Mouse (Mus musculus): ENCODE measurements around the gene Scgb1c1. TPM values are rescaled to one million over a fixed set of nuclear protein-coding genes. Genes with fewer than 3 reads are reported as not detected.
A peak's percentile ranks its signal among the peaks of the same experiment; 100 is the strongest.

Gene Scgb1c1
- polyA plus RNA-seq, 1 experiment from 2014 or later, result not detected

DNA sequence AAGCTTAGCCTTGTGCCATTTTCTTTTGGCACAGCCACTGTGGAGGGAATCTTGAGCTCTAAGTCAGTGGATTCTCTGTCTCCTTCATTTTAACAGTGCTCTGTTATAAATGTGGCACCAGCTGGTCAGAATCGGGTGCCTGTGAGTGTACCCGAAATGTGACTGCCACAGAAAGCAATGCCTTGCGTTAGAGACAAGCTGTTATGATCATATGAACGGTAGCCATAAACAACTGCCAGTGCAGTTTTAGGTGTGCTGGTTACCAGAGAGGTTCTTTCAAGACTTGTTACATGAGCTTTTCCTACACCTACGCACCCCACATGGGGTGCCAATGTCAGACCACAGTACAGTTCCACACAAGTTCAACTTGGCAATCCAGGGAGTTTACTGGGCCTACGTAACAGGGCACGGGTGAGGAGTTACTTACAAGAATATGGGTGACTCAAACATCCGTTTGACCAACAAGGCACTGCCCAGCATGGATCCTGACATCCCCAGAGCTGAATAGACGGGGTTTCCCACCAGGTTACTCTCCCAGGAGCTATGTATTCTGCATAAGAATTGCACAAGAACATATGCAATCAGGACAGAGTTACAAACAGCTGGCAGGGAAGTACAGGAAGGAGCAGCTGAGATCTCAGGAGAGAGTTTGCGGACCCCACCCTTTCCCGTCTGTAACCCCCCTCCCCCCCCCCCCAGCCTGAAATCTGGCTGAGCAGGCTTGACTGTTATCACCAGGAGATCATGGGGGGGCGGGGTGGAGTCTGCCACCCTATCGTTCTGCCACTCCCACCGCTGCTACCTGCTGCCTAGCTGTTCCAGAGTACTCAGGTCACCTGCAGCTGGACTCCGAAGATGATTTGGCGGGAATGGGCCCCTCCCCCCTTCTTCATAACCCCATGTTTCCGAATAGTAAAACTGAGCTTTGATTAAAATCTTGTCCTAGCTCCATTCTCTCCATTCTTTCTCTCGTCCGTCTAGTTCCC lies 4.3 kb upstream of the Scgb1c1 start:
- H3K27ac ChIP-seq (ENCODE audit: low read length), result no peak overlapping the region
- H3K4me2 ChIP-seq (replicated peaks; ENCODE audit: low read depth, low read length), result no peak overlapping the region
- H3K27me3 ChIP-seq (ENCODE audit: insufficient read depth, low read length), result peaks cover 10% of the 10 kb centered on the region; the same call in 1 of the 2 replicates
- no peak overlapping the region for H3K9ac ChIP-seq (replicated peaks; ENCODE audit: low read length)
- ATAC-seq (ENCODE audit: low FRiP score, low TSS enrichment), result no peak
- WGBS, result 39% methylated on average over 19 of the region's 19 CpGs
- H3K9me3 ChIP-seq (ENCODE audit: low read length), result no peaks in the 10 kb centered on the region
- H3K4me1 ChIP-seq (ENCODE audit: insufficient read depth, low read length), result 0 out of 2 replicates have a peak, but pooled peaks cover 2% of the 10 kb centered on the region
- no peaks in the 10 kb centered on the region for H3K36me3 ChIP-seq (ENCODE audit: insufficient read depth, low read length)
- H3K4me3 ChIP-seq (ENCODE audit: low read length), result no peak overlapping the region

DNA sequence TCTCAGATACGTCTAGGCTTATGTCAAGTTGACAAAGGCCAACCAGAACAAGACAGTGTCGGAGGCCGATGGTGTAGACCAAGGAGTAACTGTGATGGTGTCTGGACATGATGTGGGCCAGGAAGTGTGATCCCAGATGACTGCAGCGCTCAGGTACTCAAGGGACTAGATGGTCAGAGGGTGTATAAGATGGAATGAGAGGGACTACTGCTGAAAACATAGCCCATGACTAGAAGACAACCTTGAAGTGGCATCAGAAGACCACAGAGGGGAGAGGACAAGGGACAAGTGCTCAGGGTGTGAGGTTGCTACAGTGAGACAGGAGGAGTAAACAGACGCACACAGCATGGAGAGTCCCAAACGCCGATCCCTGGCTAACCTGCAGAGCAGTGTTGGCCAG lies 1.5 kb upstream of the Scgb1c1 start:
- WGBS, result 77% methylated on average over 7 of the region's 7 CpGs
- Histone ChIP-seq H3K4me2 (replicated peaks; ENCODE audit: low read depth, low read length) (no peak overlapping the region), H3K9me3 (ENCODE audit: low read length) (no peaks in the 10 kb centered on the region), H3K36me3 (ENCODE audit: insufficient read depth, low read length) (no peaks in the 10 kb centered on the region), H3K9ac (replicated peaks; ENCODE audit: low read length) (no peak overlapping the region), H3K4me1 (ENCODE audit: insufficient read depth, low read length) (0 out of 2 replicates have a peak, but pooled peaks cover 2% of the 10 kb centered on the region), H3K4me3 (ENCODE audit: low read length) (no peak overlapping the region), H3K27ac (ENCODE audit: low read length) (no peak overlapping the region), H3K27me3 (ENCODE audit: insufficient read depth, low read length) (peaks cover 10% of the 10 kb centered on the region; the same call in 1 of the 2 replicates)
- ATAC-seq (ENCODE audit: low FRiP score, low TSS enrichment), result no peak

DNA sequence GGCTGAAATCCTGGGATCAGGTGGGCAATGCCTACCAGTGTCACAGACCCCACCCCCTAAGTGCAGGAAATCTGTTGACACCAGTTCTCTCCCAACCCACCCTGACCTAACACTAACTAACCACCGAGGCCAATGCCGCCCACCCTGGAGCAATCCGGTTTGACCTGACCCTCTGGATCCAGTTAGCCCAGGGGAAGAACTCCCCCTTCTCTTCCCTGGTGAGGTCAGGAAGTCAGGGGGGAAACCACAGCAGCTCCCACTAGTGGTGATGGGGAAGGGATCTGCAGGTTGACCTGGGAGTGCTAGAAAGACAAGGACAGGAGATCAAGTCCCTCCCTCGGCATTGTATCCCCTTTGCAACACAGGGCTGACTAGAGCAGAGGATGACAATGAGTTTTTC lies 336 bp downstream of the Scgb1c1 start:
- H3K9me3 ChIP-seq (ENCODE audit: low read length), result no peaks in the 10 kb centered on the region
- 55% methylated on average over 4 of the region's 4 CpGs for WGBS
- H3K27me3 ChIP-seq (ENCODE audit: insufficient read depth, low read length), result peaks cover 7% of the 10 kb centered on the region; the same call in 1 of the 2 replicates
- H3K4me1 ChIP-seq (ENCODE audit: insufficient read depth, low read length), result 0 out of 2 replicates have a peak, but pooled peaks cover 2% of the 10 kb centered on the region
- H3K4me3 ChIP-seq (ENCODE audit: low read length), result no peak overlapping the region
- no peak overlapping the region for H3K9ac ChIP-seq (replicated peaks; ENCODE audit: low read length)
- H3K36me3 ChIP-seq (ENCODE audit: insufficient read depth, low read length), result no peaks in the 10 kb centered on the region
- no peak overlapping the region for H3K27ac ChIP-seq (ENCODE audit: low read length)
- H3K4me2 ChIP-seq (replicated peaks; ENCODE audit: low read depth, low read length), result no peak overlapping the region
- no peak for ATAC-seq (ENCODE audit: low FRiP score, low TSS enrichment)

DNA sequence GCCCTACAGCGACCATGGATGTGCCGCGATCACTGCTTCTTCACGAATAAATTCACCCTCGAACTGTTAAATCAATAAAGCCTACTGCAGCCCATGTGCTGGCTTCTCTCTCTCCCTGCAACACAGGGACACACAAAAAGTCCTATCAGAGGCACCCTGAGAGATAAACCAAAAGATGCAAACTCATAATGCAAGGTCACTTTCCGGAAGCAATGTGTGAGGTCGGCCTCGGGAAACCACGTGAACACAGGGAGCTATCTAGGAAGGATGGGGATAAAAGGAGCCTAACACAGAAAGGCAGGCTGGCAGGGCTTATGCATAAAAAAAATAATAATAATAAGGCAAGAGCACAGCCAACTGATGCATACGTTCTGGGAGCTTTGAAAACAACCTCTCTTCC lies 1.3 kb downstream of the Scgb1c1 start:
- WGBS, result 80% methylated on average over 10 of the region's 10 CpGs
- H3K27me3 ChIP-seq (ENCODE audit: insufficient read depth, low read length), result peaks cover 2% of the 10 kb centered on the region; the same call in 1 of the 2 replicates
- H3K36me3 ChIP-seq (ENCODE audit: insufficient read depth, low read length), result peaks cover 4% of the 10 kb centered on the region
- H3K4me1 ChIP-seq (ENCODE audit: insufficient read depth, low read length), result 0 out of 2 replicates have a peak, but pooled peaks cover 2% of the 10 kb centered on the region
- no peak for ATAC-seq (ENCODE audit: low FRiP score, low TSS enrichment)
- H3K27ac ChIP-seq (ENCODE audit: low read length), result no peak overlapping the region
- H3K9me3 ChIP-seq (ENCODE audit: low read length), result no peaks in the 10 kb centered on the region
- no peak overlapping the region for H3K9ac ChIP-seq (replicated peaks; ENCODE audit: low read length)
- no peak overlapping the region for H3K4me3 ChIP-seq (ENCODE audit: low read length)
- H3K4me2 ChIP-seq (replicated peaks; ENCODE audit: low read depth, low read length), result no peak overlapping the region

DNA sequence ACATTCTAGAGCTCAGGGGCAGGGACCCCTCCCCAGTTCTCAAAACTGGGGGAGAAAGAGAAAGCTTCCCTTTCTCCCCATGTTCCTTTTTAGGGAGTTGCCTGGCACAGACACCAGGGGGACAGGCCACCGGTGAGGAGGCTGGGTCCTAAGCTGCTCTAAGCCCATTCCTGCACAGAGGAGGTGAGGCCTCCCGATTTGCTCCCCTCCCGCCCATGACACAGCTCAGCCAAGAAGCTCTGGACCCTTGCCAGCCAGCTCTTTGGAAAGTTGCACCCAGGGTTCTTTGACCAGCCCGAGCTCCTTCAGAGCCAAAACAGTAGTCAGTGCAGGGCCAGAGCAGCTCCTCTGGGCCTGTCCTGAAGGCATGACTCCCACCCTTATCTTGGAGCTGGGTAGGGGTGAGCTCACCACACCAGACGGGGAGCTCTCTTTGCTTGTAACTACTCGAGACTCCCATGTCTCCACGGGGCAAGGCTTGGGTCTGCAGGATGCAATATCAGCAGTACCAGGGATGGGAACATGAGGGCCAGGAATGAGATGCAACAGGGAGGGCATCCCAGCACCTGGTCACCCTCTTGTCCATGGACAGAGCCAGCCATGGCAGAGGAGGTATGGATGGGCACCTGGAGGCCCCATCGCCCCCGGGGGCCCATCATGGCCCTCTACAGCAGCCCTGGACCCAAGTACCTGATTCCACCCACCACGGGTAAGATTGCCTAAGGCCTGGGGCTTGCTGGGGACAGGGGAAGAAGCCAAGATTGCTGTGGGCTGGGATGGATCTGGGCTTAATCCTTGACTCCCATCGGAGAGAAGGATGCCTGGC lies 2.6 kb downstream of the Scgb1c1 start, which contains the start of gene Odf3:
TSS of gene Odf3 (plus strand) at position 51 of the 826 bp plus-strand sequence.
- H3K27ac ChIP-seq (ENCODE audit: low read length), result no peak within 1 kb of the TSS

DNA sequence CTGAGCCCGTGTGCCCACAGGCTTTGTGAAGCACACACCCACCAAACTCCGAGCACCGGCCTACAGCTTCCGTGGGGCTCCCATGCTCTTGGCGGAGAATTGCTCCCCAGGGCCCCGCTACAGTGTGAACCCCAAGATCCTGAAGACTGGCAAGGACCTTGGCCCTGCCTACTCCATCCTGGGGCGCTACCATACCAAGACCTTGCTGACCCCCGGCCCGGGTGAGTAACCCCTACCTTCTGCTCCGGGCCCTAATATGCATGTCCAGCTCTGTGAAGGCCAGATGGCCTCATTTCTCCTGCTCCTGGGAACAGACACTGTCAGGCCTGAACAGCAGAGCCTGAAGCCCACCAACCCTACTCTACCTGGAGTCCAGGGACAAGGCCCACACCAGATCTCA lies 3.2 kb downstream of the Scgb1c1 start:
- WGBS, result 88% methylated on average over 10 of the region's 10 CpGs
- Histone ChIP-seq H3K27ac (ENCODE audit: low read length) (no peak overlapping the region), H3K27me3 (ENCODE audit: insufficient read depth, low read length) (no peaks in the 10 kb centered on the region), H3K9ac (replicated peaks; ENCODE audit: low read length) (no peak overlapping the region), H3K4me1 (ENCODE audit: insufficient read depth, low read length) (0 out of 2 replicates have a peak, but pooled peaks cover 2% of the 10 kb centered on the region), H3K36me3 (ENCODE audit: insufficient read depth, low read length) (peaks cover 22% of the 10 kb centered on the region), H3K4me3 (ENCODE audit: low read length) (no peak overlapping the region), H3K4me2 (replicated peaks; ENCODE audit: low read depth, low read length) (no peak overlapping the region), H3K9me3 (ENCODE audit: low read length) (no peaks in the 10 kb centered on the region)
- no peak for ATAC-seq (ENCODE audit: low FRiP score, low TSS enrichment)

More for the DNA sequence above, 2.6 kb downstream of the Scgb1c1 start, which contains the start of gene Odf3:
- 0 out of 2 replicates have a peak, but pooled peaks cover 2% of the 10 kb centered on the region for H3K4me1 ChIP-seq (ENCODE audit: insufficient read depth, low read length)
- H3K9me3 ChIP-seq (ENCODE audit: low read length), result no peaks in the 10 kb centered on the region
- peaks cover 16% of the 10 kb centered on the region for H3K36me3 ChIP-seq (ENCODE audit: insufficient read depth, low read length)
- ATAC-seq (ENCODE audit: low FRiP score, low TSS enrichment), result no peak
- H3K4me3 ChIP-seq (ENCODE audit: low read length), result no peak within 1 kb of the TSS
- H3K9ac ChIP-seq (replicated peaks; ENCODE audit: low read length), result 0 out of 2 replicates have a peak within 1 kb of the TSS, but pooled peaks have one; percentile 5
- WGBS, result 63% methylated on average over 11 of the region's 11 CpGs
- H3K4me2 ChIP-seq (replicated peaks; ENCODE audit: low read depth, low read length), result no peak within 1 kb of the TSS
- H3K27me3 ChIP-seq (ENCODE audit: insufficient read depth, low read length), result peaks cover 2% of the 10 kb centered on the region; the same call in 1 of the 2 replicates

DNA sequence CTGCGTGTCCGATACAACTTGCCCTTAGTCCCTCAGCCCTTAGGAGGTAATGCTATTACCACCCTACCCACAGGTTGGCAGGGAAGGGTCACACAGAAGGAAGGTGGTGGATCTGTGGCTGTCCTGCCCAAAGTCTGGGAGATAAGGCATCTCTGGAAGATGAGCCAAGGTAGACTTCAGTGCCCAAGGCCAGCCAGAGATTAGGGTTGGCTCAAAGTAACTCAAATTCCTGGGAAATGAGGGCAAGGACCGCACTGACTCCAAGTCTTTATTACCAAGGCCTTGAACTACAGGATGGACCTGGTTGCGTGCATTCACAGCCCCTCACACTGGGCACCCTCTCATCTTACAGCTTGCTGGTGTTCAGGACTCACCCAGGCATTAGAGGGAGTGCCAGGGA lies 6.6 kb downstream of the Scgb1c1 start:
- H3K4me2 ChIP-seq (replicated peaks; ENCODE audit: low read depth, low read length), result no peak overlapping the region
- H3K4me3 ChIP-seq (ENCODE audit: low read length), result no peak overlapping the region
- H3K36me3 ChIP-seq (ENCODE audit: insufficient read depth, low read length), result peaks cover 29% of the 10 kb centered on the region
- WGBS, result 90% methylated on average over 4 of the region's 4 CpGs
- peaks cover 9% of the 10 kb centered on the region for H3K4me1 ChIP-seq (ENCODE audit: insufficient read depth, low read length)
- H3K27ac ChIP-seq (ENCODE audit: low read length), result no peak overlapping the region
- H3K9ac ChIP-seq (replicated peaks; ENCODE audit: low read length), result no peak overlapping the region
- H3K27me3 ChIP-seq (ENCODE audit: insufficient read depth, low read length), result no peaks in the 10 kb centered on the region
- H3K9me3 ChIP-seq (ENCODE audit: low read length), result no peaks in the 10 kb centered on the region
- ATAC-seq (ENCODE audit: low FRiP score, low TSS enrichment), result no peak

DNA sequence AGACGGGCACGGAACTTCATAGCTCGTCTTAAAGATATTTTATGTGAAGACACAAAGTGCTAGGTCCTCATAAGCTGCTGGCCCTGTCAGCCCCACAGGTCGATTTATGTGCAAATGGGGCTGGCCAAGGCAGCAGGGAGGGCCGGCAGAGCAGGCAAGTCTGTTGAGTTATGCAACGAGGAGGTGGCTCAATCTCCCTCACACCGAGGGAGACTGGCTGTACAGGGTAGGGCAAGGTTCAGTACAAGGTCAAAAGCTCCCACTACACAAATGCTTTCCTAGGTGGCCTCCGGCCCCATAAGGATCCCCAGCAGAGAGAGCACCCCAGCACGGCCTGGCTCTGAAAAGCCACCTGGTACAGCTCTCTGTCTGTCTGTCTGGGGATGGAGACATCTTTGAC lies 8.0 kb downstream of the Scgb1c1 start:
- H3K9me3 ChIP-seq (ENCODE audit: low read length), result no peaks in the 10 kb centered on the region
- H3K36me3 ChIP-seq (ENCODE audit: insufficient read depth, low read length), result peaks cover 29% of the 10 kb centered on the region
- no peak for ATAC-seq (ENCODE audit: low FRiP score, low TSS enrichment)
- peaks cover 17% of the 10 kb centered on the region for H3K4me1 ChIP-seq (ENCODE audit: insufficient read depth, low read length)
- no peak overlapping the region for H3K4me2 ChIP-seq (replicated peaks; ENCODE audit: low read depth, low read length)
- no peak overlapping the region for H3K9ac ChIP-seq (replicated peaks; ENCODE audit: low read length)
- H3K27me3 ChIP-seq (ENCODE audit: insufficient read depth, low read length), result no peaks in the 10 kb centered on the region
- H3K27ac ChIP-seq (ENCODE audit: low read length), result no peak overlapping the region
- 82% methylated on average over 9 of the region's 9 CpGs for WGBS
- no peak overlapping the region for H3K4me3 ChIP-seq (ENCODE audit: low read length)

DNA sequence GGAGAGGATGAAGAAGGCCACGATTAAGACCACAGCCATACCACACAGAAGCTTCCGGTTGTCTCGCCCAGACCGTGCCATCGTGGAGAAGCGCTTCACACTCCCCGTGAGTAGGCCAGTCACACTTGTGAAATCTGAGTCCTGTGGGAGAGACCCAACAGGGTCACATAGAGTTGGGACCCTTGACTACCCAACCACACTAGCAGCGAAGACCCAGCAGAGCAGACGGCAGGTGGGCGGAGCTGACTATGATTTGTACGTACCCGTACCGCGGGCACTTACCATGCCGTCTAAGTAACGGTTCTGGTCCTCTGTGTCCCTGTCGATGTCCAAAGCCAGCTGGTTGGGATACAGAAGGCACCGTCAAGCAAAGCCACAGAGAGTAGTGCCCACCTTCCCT lies 9.1 kb downstream of the Scgb1c1 start:
- 87% methylated on average over 18 of the region's 18 CpGs for WGBS
- H3K4me2 ChIP-seq (replicated peaks; ENCODE audit: low read depth, low read length), result no peak overlapping the region

More for the DNA sequence above, 9.1 kb downstream of the Scgb1c1 start:
- peaks cover 20% of the 10 kb centered on the region for H3K4me1 ChIP-seq (ENCODE audit: insufficient read depth, low read length)
- H3K4me3 ChIP-seq (ENCODE audit: low read length), result no peak overlapping the region
- no peak overlapping the region for H3K27ac ChIP-seq (ENCODE audit: low read length)
- H3K9me3 ChIP-seq (ENCODE audit: low read length), result no peaks in the 10 kb centered on the region
- ATAC-seq (ENCODE audit: low FRiP score, low TSS enrichment), result no peak
- peaks cover 40% of the 10 kb centered on the region for H3K36me3 ChIP-seq (ENCODE audit: insufficient read depth, low read length)
- H3K27me3 ChIP-seq (ENCODE audit: insufficient read depth, low read length), result no peaks in the 10 kb centered on the region
- H3K9ac ChIP-seq (replicated peaks; ENCODE audit: low read length), result no peak overlapping the region
